Mouse (Mus musculus): Measurements from ENCODE around the gene 3110009E18Rik.

DNA sequence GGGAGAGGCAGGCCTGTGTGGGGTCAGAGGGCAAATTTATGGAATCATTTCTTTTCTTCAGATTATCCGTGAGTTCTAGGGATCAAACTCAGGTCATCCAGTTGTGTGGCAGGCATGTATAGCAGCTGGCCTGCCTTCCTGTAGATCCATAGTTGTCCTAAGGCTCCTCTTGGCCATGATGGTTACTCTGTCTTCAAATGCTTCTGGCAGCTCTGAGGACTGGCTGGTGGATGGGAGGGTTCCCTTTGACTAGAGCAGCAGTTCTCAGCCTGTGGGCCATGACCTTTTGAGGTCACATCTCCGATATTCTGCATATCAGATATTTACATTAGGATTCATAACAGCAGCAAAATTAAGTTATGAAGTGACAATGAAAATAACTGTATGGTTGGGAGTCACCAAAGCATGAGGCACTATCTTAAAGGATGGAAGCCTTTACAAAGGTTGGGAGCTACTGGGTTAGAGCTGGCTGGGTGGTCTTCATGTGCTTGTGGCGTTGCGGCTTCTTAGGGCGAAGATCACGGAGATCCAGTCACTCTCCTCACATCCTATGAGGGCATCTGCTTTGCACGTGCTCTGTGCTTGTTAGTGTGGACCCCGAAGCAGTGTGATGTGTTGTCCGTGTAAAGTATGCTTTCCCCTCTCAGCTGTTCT, 37.6 kb downstream of the 3110009E18Rik start:
- TF ChIP-seq CTCF (IDR thresholded peaks at IDR 0.05; ENCODE audit: control insufficient read depth, insufficient read depth, insufficient replicate concordance, low read depth, low read length) (no peak), POLR2A (IDR thresholded peaks at IDR 0.05; ENCODE audit: control insufficient read depth, low read depth, low read length) (no peak)

Measured in testis, adult 2 months (tissue).